Mouse (Mus musculus) liver, embryonic 12.5 days (tissue): ENCODE measurements around the gene Impad1. TPM values are rescaled to one million over a fixed set of nuclear protein-coding genes. Genes with fewer than 3 reads are reported as not detected.

ENCODE experiments used
- ATAC-seq: fragments of 200-750 bp; cut with Nextera tagmentation; 2 replicates; pipeline ENCODE4 v1.8.0; 2017; ENCODE audit warnings: moderate number of reproducible peaks, mild to moderate bottlenecking, moderate library complexity
- H3K27ac ChIP-seq: fragments of 300-500 bp; sonication (generic); 2 replicates; pipeline ENCODE4 v1.5.1; 2016; ENCODE audit warnings: mild to moderate bottlenecking
- H3K27me3 ChIP-seq: fragments of 300-500 bp; sonication (generic); replicated peaks from 2 replicates; pipeline ENCODE4 v1.6.1; 2016; ENCODE audit warnings: mild to moderate bottlenecking, moderate library complexity
- H3K36me3 ChIP-seq: fragments of 300-500 bp; sonication (generic); 2 replicates; pipeline ENCODE4 v1.6.1; 2016; ENCODE audit warnings: mild to moderate bottlenecking, moderate library complexity
- H3K4me1 ChIP-seq: fragments of 300-500 bp; sonication (generic); 2 replicates; pipeline ENCODE4 v1.6.1; 2016
- H3K4me2 ChIP-seq: fragments of 300-500 bp; sonication (generic); 2 replicates; pipeline ENCODE4 v1.6.1; 2016; ENCODE audit warnings: mild to moderate bottlenecking, moderate library complexity
- H3K4me3 ChIP-seq: fragments of 300-500 bp; sonication (generic); 2 replicates; pipeline ENCODE4 v1.5.1; 2016; ENCODE audit warnings: mild to moderate bottlenecking, moderate library complexity
- H3K9ac ChIP-seq: fragments of 300-500 bp; sonication (generic); 2 replicates; pipeline ENCODE4 v1.6.1; 2016; ENCODE audit warnings: mild to moderate bottlenecking, moderate library complexity
- H3K9me3 ChIP-seq: fragments of 300-500 bp; sonication (generic); replicated peaks from 2 replicates; pipeline ENCODE4 v1.6.1; 2016; ENCODE audit warnings: mild to moderate bottlenecking, moderate library complexity
- WGBS: fragments of 180-500 bp; shearing (Covaris S2); methylation state at CpG from one replicate; pipeline ENCODE4 v1.1.7; 2016; ENCODE audit not compliant: insufficient replicate concordance; 5-methylcytosine and 5-hydroxymethylcytosine counted together
- polyA plus RNA-seq: library from polyadenylated mRNA; unstranded; fragments of >200 nt; fragmentation: Nextera tagmentation; extraction: Ambion mirVana; gene quantifications from 2 replicates; pipeline ENCODE4 v1.2.1, GENCODE M21; 2016

The Impad1 gene
- 13.4 and 13.9 TPM in 2 replicates for polyA plus RNA-seq

GRCm38 (mm10) chr4:4792992-4793834, at the start of gene Impad1:
Gene Impad1 (minus strand): TSS chr4:4793355.
- Histone ChIP-seq H3K4me1 (peaks cover 33% of the 10 kb centered on the region), H3K9ac (peak within 1 kb of the TSS; percentile 96), H3K9me3 (no peaks in the 10 kb centered on the region), H3K36me3 (peaks cover 18% of the 10 kb centered on the region; the same call in 1 of the 2 replicates), H3K4me2 (peak within 1 kb of the TSS; percentile 82), H3K27ac (peak within 1 kb of the TSS; percentile 90), H3K27me3 (no peaks in the 10 kb centered on the region), H3K4me3 (peak within 1 kb of the TSS; percentile 94)
- peak; percentile 91 for ATAC-seq
- 1% methylated on average over 26 of the region's 48 CpGs for WGBS

GRCm38 (mm10) chr4:4840145-4840544, 47.0 kb upstream of the Impad1 start:
- Histone ChIP-seq H3K4me3 (no peak overlapping the region), H3K9me3 (no peaks in the 10 kb centered on the region), H3K4me1 (no peaks in the 10 kb centered on the region), H3K4me2 (no peak overlapping the region), H3K9ac (no peak overlapping the region), H3K27me3 (no peaks in the 10 kb centered on the region), H3K27ac (no peak overlapping the region), H3K36me3 (no peaks in the 10 kb centered on the region)
- ATAC-seq: no peak
- 58% methylated on average over 1 of the region's 1 CpGs for WGBS

GRCm38 (mm10) chr4:4833789-4834295, 40.7 kb upstream of the Impad1 start:
- H3K27me3 ChIP-seq: no peaks in the 10 kb centered on the region
- H3K4me2 ChIP-seq: no peak overlapping the region
- H3K9ac ChIP-seq: no peak overlapping the region
- H3K27ac ChIP-seq: no peak overlapping the region
- H3K9me3 ChIP-seq: no peaks in the 10 kb centered on the region
- H3K36me3 ChIP-seq: no peaks in the 10 kb centered on the region
- ATAC-seq: no peak
- no peaks in the 10 kb centered on the region for H3K4me1 ChIP-seq
- no peak overlapping the region for H3K4me3 ChIP-seq
- WGBS: 56% methylated on average over 5 of the region's 5 CpGs

- WGBS: 55% methylated on average over 2 of the region's 2 CpGs
- no peak for ATAC-seq
Measured at GRCm38 (mm10) chr4:4828131-4828530, 35.0 kb upstream of the Impad1 start.

GRCm38 (mm10) chr4:4822119-4822518, 29.0 kb upstream of the Impad1 start:
- 50% methylated on average over 1 of the region's 1 CpGs for WGBS
- Histone ChIP-seq H3K4me3 (no peak overlapping the region), H3K4me1 (no peaks in the 10 kb centered on the region), H3K36me3 (no peaks in the 10 kb centered on the region), H3K27ac (no peak overlapping the region), H3K9ac (no peak overlapping the region), H3K4me2 (no peak overlapping the region), H3K9me3 (no peaks in the 10 kb centered on the region), H3K27me3 (no peaks in the 10 kb centered on the region)
- no peak for ATAC-seq

More at GRCm38 (mm10) chr4:4828131-4828530, 35.0 kb upstream of the Impad1 start:
- Histone ChIP-seq H3K27me3 (no peaks in the 10 kb centered on the region), H3K9me3 (no peaks in the 10 kb centered on the region), H3K4me2 (no peak overlapping the region), H3K4me3 (no peak overlapping the region), H3K9ac (no peak overlapping the region), H3K36me3 (no peaks in the 10 kb centered on the region), H3K4me1 (no peaks in the 10 kb centered on the region), H3K27ac (no peak overlapping the region)

GRCm38 (mm10) chr4:4792141-4792991, 789 bp downstream of the Impad1 start:
- 2% methylated on average over 61 of the region's 61 CpGs for WGBS
- Histone ChIP-seq H3K4me3 (peak overlapping the region; percentile 94), H3K36me3 (peaks cover 27% of the 10 kb centered on the region), H3K9ac (peak overlapping the region; percentile 96), H3K27me3 (no peaks in the 10 kb centered on the region), H3K4me2 (peak overlapping the region; percentile 82), H3K27ac (peak overlapping the region; percentile 90), H3K4me1 (peaks cover 42% of the 10 kb centered on the region), H3K9me3 (no peaks in the 10 kb centered on the region)
- ATAC-seq: peak; percentile 91

- H3K9ac ChIP-seq: peak overlapping the region; percentile 96
- WGBS: 89% methylated on average over 1 of the region's 1 CpGs
Measured at GRCm38 (mm10) chr4:4791180-4791579, 2.0 kb downstream of the Impad1 start.

GRCm38 (mm10) chr4:4785169-4785568, 8.0 kb downstream of the Impad1 start:
- H3K36me3 ChIP-seq: peaks cover 47% of the 10 kb centered on the region
- no peak overlapping the region for H3K4me2 ChIP-seq
- H3K9ac ChIP-seq: no peak overlapping the region
- peaks cover 5% of the 10 kb centered on the region; the same call in 1 of the 2 replicates for H3K9me3 ChIP-seq
- peaks cover 55% of the 10 kb centered on the region for H3K4me1 ChIP-seq
- ATAC-seq: no peak
- H3K4me3 ChIP-seq: no peak overlapping the region
- WGBS: 92% methylated on average over 2 of the region's 2 CpGs
- no peaks in the 10 kb centered on the region for H3K27me3 ChIP-seq
- no peak overlapping the region for H3K27ac ChIP-seq

More at GRCm38 (mm10) chr4:4791180-4791579, 2.0 kb downstream of the Impad1 start:
- Histone ChIP-seq H3K27ac (no peak overlapping the region), H3K4me2 (peak overlapping the region; percentile 82), H3K9me3 (no peaks in the 10 kb centered on the region), H3K4me3 (peak overlapping the region; percentile 94), H3K27me3 (no peaks in the 10 kb centered on the region), H3K4me1 (peaks cover 42% of the 10 kb centered on the region), H3K36me3 (peaks cover 31% of the 10 kb centered on the region)
- ATAC-seq: no peak

GRCm38 (mm10) chr4:4784305-4784704, 8.8 kb downstream of the Impad1 start:
- Histone ChIP-seq H3K36me3 (peaks cover 43% of the 10 kb centered on the region), H3K27ac (peak overlapping the region; percentile 48; the same call in 1 of the 2 replicates), H3K27me3 (no peaks in the 10 kb centered on the region), H3K4me2 (no peak overlapping the region), H3K9ac (no peak overlapping the region), H3K4me3 (no peak overlapping the region), H3K4me1 (peaks cover 46% of the 10 kb centered on the region), H3K9me3 (peaks cover 5% of the 10 kb centered on the region; the same call in 1 of the 2 replicates)
- WGBS: 21% methylated on average over 1 of the region's 1 CpGs
- no peak for ATAC-seq

- Histone ChIP-seq H3K36me3 (peaks cover 37% of the 10 kb centered on the region), H3K9ac (peak overlapping the region; percentile 52), H3K4me1 (peaks cover 44% of the 10 kb centered on the region), H3K27ac (peak overlapping the region; percentile 81), H3K27me3 (no peaks in the 10 kb centered on the region), H3K4me2 (peak overlapping the region; percentile 61), H3K4me3 (peak overlapping the region; percentile 12; the same call in 1 of the 2 replicates), H3K9me3 (peaks cover 5% of the 10 kb centered on the region; the same call in 1 of the 2 replicates)
- peak; percentile 65 for ATAC-seq
Measured at GRCm38 (mm10) chr4:4783686-4783957, 9.5 kb downstream of the Impad1 start.

GRCm38 (mm10) chr4:4782882-4783685, 10.1 kb downstream of the Impad1 start:
- Histone ChIP-seq H3K27ac (peak overlapping the region; percentile 81), H3K4me2 (peak overlapping the region; percentile 61), H3K27me3 (no peaks in the 10 kb centered on the region), H3K9ac (peak overlapping the region; percentile 52), H3K4me1 (peaks cover 40% of the 10 kb centered on the region), H3K9me3 (peaks cover 5% of the 10 kb centered on the region; the same call in 1 of the 2 replicates), H3K4me3 (peak overlapping the region; percentile 12), H3K36me3 (peaks cover 33% of the 10 kb centered on the region)
- 67% methylated on average over 4 of the region's 4 CpGs for WGBS
- peak; percentile 100 for ATAC-seq
